Mouse (Mus musculus) c-Kit-negative CD71-positive TER-119-positive erythroid progenitor cells, embryonic 14.5 days (primary cell): Measurements from ENCODE around the gene Ceacam1.

Source experiments
- DNase-seq: peaks from one replicate; pipeline ENCODE4 v3.0.0-alpha.2; 2013; ENCODE audit warnings: low read depth, low spot score

The Ceacam1 gene

GRCm38 (mm10) chr7:25411861-25412260 lies 65.5 kb downstream of the Ceacam1 start:
- DNase-seq, result no peak
